Mouse (Mus musculus): ENCODE measurements around the gene Bola1. TPM values are rescaled to one million over a fixed set of nuclear protein-coding genes. Genes with fewer than 3 reads are reported as not detected.
"Not testable (repeated sequence)": the region's sequence is repeated elsewhere in the genome, so short reads cannot be mapped to it uniquely, and the experiment has no call there.

The Bola1 gene
- polyA plus RNA-seq, 1 experiment: 114 TPM

DNA sequence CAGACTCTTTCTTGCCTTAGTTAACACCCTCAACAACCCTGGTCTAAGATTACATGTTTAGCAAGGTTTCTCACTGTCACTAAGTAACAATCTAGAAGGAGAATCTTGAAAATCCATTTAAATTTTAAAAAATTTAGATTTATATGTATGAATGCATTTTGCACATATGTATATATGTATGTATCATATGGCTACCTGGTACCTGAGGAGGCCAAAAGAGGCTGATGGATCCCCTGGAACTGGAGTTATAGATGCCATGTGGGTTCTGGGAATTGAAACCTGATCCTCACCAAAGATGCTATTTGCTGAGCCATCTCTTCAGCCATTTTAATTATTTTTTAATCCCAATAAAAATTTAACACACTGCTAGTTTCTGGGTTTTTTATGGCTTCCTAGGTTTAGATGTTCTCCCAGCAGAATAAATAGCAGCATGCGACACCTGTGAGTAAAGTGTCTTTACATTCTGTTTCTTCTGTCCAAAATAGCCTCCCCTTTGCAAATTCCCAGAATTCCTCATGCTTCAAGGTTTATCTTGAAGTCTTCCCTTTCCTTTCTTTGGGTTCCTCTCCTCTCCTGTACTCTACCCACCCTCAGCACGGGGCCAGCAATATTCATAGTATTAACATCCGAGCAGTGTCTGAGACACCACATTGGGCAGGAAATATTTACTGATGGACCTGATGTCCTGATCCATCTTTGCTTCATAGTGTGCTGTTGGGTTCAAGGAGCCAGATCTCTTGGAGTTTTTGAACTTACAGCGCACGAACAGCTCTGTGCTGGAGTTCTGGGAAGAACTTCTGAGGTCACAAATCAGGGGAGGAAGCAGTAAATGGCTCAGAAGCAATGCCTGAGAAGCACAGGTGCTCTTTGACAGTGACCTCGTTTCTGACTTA, 28.9 kb upstream of the Bola1 start:
- H3K4me3 ChIP-seq (replicated peaks): peak overlapping the region; percentile 88
- H3K36me3 ChIP-seq (replicated peaks; ENCODE audit: low read length): no peaks in the 10 kb centered on the region
- H3K4me1 ChIP-seq: peaks cover 36% of the 10 kb centered on the region
- no peaks in the 10 kb centered on the region for H3K9me3 ChIP-seq
- TF ChIP-seq GATA1 (IDR thresholded peaks at IDR 0.05; ENCODE audit: borderline replicate concordance, low read length) (no peak), FLI1 (IDR thresholded peaks at IDR 0.05; ENCODE audit: low read length) (no peak)
- no peaks in the 10 kb centered on the region for H3K27me3 ChIP-seq (replicated peaks)

GRCm38 (mm10) chr3:96247356-96248140, 28.0 kb upstream of the Bola1 start:
- H3K27me3 ChIP-seq (replicated peaks): no peaks in the 10 kb centered on the region
- TF ChIP-seq FLI1 (IDR thresholded peaks at IDR 0.05; ENCODE audit: low read length) (no peak), GATA1 (IDR thresholded peaks at IDR 0.05; ENCODE audit: borderline replicate concordance, low read length) (no peak)
- H3K9me3 ChIP-seq: no peaks in the 10 kb centered on the region
- peak overlapping the region; percentile 88 for H3K4me3 ChIP-seq (replicated peaks)
- H3K36me3 ChIP-seq (replicated peaks; ENCODE audit: low read length): peaks cover under 1% of the 10 kb centered on the region
- H3K4me1 ChIP-seq: peaks cover 43% of the 10 kb centered on the region

GRCm38 (mm10) chr3:96246427-96246856, 26.9 kb upstream of the Bola1 start, which contains the start of gene Hist2h3c1:
Gene Hist2h3c1, plus strand, starts transcription at chr3:96246685.
- not testable (repeated sequence) for H3K27me3 ChIP-seq (replicated peaks); H3K9me3 ChIP-seq; H3K36me3 ChIP-seq (replicated peaks; ENCODE audit: low read length)
- Histone ChIP-seq H3K4me3 (replicated peaks) (peak within 1 kb of the TSS; percentile 88), H3K4me1 (peaks cover 52% of the 10 kb centered on the region)

DNA sequence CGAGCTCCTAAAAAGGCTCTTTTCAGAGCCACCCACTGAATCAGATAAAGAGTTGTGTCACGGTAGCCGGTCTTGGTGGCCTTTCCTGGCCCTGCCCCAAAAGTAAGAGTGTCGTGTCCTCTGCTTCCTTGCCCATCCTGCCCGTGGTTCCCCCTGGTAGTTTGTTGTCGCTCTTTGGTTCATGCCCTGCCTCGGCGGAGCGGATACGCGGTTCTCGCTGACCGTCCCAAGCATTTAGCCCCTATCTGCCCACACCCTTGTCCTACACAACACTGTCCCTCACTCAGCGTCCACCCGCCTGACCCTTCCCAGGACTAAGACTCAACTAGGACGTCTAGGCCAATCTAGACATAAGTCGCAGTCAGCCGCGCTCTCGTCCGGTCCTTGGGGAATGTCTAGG, 26.5 kb upstream of the Bola1 start:
- peaks cover 54% of the 10 kb centered on the region for H3K4me1 ChIP-seq
- not testable (repeated sequence) for H3K36me3 ChIP-seq (replicated peaks; ENCODE audit: low read length); H3K27me3 ChIP-seq (replicated peaks); H3K9me3 ChIP-seq
- peak overlapping the region; percentile 83 for H3K4me3 ChIP-seq (replicated peaks)

DNA sequence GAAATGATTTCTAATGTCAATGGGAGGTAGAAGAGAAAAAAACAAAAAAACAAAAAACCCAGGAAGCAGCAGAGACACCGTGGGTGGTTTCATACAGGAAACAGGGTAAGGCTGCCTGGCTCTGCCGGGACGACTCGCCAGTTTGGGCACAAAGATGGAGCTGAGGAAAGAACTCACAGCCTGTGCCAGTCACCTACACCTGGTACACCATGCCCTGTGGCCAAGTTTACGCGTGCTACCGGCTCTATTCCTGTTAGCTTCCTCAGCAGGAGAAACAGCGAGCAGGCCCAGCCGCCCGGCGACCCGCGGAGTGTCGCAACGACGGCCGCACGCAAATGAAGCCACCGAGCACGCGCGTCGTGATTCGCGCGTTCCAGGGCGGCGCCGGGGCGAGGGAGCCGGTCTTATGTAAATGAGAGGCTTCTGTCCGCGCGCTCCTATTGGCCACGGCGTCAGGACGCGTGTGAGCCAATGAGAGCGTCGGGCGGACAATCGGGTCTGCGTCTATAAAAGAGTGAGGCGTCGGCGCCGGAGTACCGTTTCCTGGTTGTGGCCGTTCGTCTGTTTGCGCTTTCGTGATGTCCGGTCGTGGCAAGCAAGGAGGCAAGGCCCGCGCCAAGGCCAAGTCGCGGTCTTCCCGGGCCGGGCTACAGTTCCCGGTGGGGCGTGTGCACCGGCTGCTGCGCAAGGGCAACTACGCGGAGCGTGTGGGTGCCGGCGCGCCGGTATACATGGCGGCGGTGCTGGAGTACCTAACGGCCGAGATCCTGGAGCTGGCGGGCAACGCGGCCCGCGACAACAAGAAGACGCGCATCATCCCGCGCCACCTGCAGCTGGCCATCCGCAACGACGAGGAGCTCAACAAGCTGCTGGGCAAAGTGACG, 25.7 kb upstream of the Bola1 start, which contains the start of gene Hist2h2aa1:
Gene Hist2h2aa1 (plus strand): TSS at position 495 of the 884 bp plus-strand sequence.
- not testable (repeated sequence) for H3K9me3 ChIP-seq; H3K27me3 ChIP-seq (replicated peaks); H3K36me3 ChIP-seq (replicated peaks; ENCODE audit: low read length)
- Histone ChIP-seq H3K4me3 (replicated peaks) (peak within 1 kb of the TSS; percentile 94), H3K4me1 (peaks cover 54% of the 10 kb centered on the region)

DNA sequence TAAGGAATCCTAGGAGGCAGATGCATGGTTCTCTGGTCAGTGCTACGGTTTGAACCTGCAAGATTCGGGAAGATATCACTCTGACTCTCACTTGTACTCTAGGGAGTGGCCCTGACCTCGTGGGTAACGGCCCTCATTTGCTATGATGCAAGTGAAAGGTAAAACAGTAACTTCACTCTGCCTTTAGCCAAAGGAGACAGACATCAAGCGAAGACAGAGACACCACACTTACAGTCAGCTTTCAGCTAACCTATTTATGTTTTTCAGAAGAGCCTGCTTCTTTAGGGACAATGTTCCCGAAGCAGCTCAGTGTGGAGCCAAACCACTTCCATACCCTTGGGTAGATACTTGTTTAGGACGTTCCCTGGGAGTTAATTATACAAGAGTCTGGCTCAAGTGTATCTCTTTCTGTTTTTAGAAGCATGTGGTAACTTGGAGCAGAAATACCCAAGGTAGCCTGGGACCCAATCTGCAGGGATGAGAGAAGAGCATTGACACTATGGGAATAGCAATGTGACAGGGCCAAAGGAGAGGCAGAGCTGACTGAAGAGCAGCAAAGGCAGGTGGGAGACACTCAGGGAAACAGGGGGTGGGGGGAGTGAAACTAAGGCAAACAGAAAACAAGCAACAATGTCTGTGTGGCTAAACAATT, 24.5 kb upstream of the Bola1 start:
- Histone ChIP-seq H3K36me3 (replicated peaks; ENCODE audit: low read length) (peaks cover 7% of the 10 kb centered on the region), H3K4me1 (peaks cover 52% of the 10 kb centered on the region), H3K9me3 (no peaks in the 10 kb centered on the region), H3K27me3 (replicated peaks) (no peaks in the 10 kb centered on the region), H3K4me3 (replicated peaks) (peak overlapping the region; percentile 94)
- no peak for TF ChIP-seq FLI1 (IDR thresholded peaks at IDR 0.05; ENCODE audit: low read length)
- no peak for TF ChIP-seq GATA1 (IDR thresholded peaks at IDR 0.05; ENCODE audit: borderline replicate concordance, low read length)

DNA sequence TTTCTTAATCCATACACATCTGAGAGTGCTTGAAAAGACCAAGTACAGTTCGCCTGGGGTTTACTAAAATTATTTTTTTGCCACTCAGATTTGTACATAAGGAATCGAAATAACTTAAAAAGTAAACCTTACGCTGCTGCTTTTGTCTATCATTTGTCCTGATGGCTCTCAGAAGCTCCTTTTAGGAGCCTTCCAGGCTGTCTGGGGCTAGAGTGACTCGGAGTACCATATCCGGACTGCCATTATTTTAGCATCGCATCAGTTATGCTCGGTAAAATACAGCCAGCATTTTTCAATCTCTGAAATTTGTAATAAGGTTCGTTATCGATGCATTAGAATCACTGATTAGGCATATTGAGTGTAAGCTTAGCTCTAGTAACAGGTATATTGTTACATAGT, 21.3 kb upstream of the Bola1 start:
- H3K4me1 ChIP-seq: peaks cover 56% of the 10 kb centered on the region
- no peaks in the 10 kb centered on the region for H3K27me3 ChIP-seq (replicated peaks)
- TF ChIP-seq FLI1 (IDR thresholded peaks at IDR 0.05; ENCODE audit: low read length): no peak
- TF ChIP-seq GATA1 (IDR thresholded peaks at IDR 0.05; ENCODE audit: borderline replicate concordance, low read length): no peak
- H3K9me3 ChIP-seq: no peaks in the 10 kb centered on the region
- H3K4me3 ChIP-seq (replicated peaks): peak overlapping the region; percentile 86
- peaks cover 7% of the 10 kb centered on the region for H3K36me3 ChIP-seq (replicated peaks; ENCODE audit: low read length)

DNA sequence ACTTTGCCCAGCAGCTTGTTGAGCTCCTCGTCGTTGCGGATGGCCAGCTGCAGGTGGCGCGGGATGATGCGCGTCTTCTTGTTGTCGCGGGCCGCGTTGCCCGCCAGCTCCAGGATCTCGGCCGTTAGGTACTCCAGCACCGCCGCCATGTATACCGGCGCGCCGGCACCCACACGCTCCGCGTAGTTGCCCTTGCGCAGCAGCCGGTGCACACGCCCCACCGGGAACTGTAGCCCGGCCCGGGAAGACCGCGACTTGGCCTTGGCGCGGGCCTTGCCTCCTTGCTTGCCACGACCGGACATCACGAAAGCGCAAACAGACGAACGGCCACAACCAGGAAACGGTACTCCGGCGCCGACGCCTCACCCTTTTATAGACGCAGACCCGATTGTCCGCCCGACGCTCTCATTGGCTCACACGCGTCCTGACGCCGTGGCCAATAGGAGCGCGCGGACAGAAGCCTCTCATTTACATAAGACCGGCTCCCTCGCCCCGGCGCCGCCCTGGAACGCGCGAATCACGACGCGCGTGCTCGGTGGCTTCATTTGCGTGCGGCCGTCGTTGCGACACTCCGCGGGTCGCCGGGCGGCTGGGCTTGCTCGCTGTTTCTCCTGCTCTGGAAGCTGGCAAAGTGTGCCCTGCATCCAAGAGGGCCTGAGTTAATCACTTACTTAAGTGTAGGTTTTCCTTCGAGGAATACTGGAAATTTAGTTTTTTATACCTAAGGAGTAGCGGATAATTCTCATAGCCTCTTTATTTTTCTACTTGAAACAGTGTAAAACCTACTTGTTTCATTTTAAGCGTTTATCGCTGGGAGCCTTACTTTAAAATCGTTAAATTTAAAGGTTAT, 20.7 kb upstream of the Bola1 start, which contains the start of gene Hist2h2aa2:
Gene Hist2h2aa2 (minus strand): TSS at position 328 of the 850 bp plus-strand sequence.
- H3K36me3 ChIP-seq (replicated peaks; ENCODE audit: low read length): not testable (repeated sequence)
- peaks cover 59% of the 10 kb centered on the region for H3K4me1 ChIP-seq

GRCm38 (mm10) chr3:96238954-96239793, 19.7 kb upstream of the Bola1 start, which contains the start of gene Hist2h3c2:
Gene Hist2h3c2, minus strand, starts transcription at chr3:96239127.
- not testable (repeated sequence) for H3K36me3 ChIP-seq (replicated peaks; ENCODE audit: low read length); H3K9me3 ChIP-seq; H3K27me3 ChIP-seq (replicated peaks)
- H3K4me3 ChIP-seq (replicated peaks): peak within 1 kb of the TSS; percentile 91
- peaks cover 55% of the 10 kb centered on the region for H3K4me1 ChIP-seq

More for the DNA sequence above, 20.7 kb upstream of the Bola1 start, which contains the start of gene Hist2h2aa2:
- not testable (repeated sequence) for H3K27me3 ChIP-seq (replicated peaks); H3K9me3 ChIP-seq
- peak within 1 kb of the TSS; percentile 90 for H3K4me3 ChIP-seq (replicated peaks)
